Mouse (Mus musculus) liver, adult 2 months (tissue): ENCODE data around the gene Stox1.

Experiments
- CTCF ChIP-seq: fragments of 200-500 bp; IDR thresholded peaks from 2 replicates; pipeline ENCODE4 v1.5.1; 2011; ENCODE audit warnings: low read depth, low read length, control low read depth
- POLR2A ChIP-seq: fragments of 200-500 bp; IDR thresholded peaks from 2 replicates; pipeline ENCODE4 v1.6.1; 2011; ENCODE audit warnings: low read length, control low read depth; ENCODE audit not compliant: insufficient read depth; ENCODE audit errors: extremely low read depth

GRCm38 (mm10) chr10:62669245-62669644 is 56.7 kb downstream of the Stox1 start:
- TF ChIP-seq POLR2A (no peak), CTCF (no peak)
